Mouse (Mus musculus) CH12.LX (cell line): Measurements from ENCODE around the gene Dlx4. TPM values are rescaled to one million over a fixed set of nuclear protein-coding genes. Genes with fewer than 3 reads are reported as not detected.

ENCODE experiments used
- DNase-seq: peaks from one replicate; pipeline ENCODE4 v3.0.0-alpha.2; 2013; ENCODE audit errors: extremely low read depth
- H3K27ac ChIP-seq: 2 replicates; pipeline ENCODE4 v1.5.1; 2012; ENCODE audit warnings: low read depth, mild to moderate bottlenecking, control low read depth, moderate library complexity; ENCODE audit not compliant: insufficient read depth
- H3K27me3 ChIP-seq: replicated peaks from 2 replicates; pipeline ENCODE3; 2012; ENCODE audit warnings: inconsistent platforms
- H3K36me3 ChIP-seq, 2 experiments: replicated peaks in 1 of 2; 2 replicates each; pipeline versions ENCODE3 to v1.6.1; 2012; ENCODE audit warnings: inconsistent platforms in 1 of 2, low read length in 1 of 2, mild to moderate bottlenecking in 1 of 2, mixed read lengths in 1 of 2, moderate library complexity in 1 of 2; ENCODE audit not compliant: control insufficient read depth in 1 of 2, insufficient read depth in 1 of 2
- H3K4me1 ChIP-seq, 2 experiments: 2 replicates each; pipeline ENCODE4 v1.6.1; 2012; ENCODE audit warnings: inconsistent platforms in 1 of 2, moderate library complexity in 1 of 2; ENCODE audit not compliant: insufficient read depth in 2 of 2, control insufficient read depth in 1 of 2
- H3K4me2 ChIP-seq: 2 replicates; pipeline ENCODE4 v1.6.1; 2012; ENCODE audit warnings: low read depth, mild to moderate bottlenecking, control low read depth; ENCODE audit not compliant: poor library complexity, insufficient read depth, severe bottlenecking
- H3K4me3 ChIP-seq, 3 experiments: fragments of 150-350 bp in 1 of 3; sonication (generic) in 1 of 3; replicated peaks in 1 of 3; 2 replicates each; pipeline versions ENCODE3 to v1.5.1; 2011 to 2012; ENCODE audit warnings: low read depth in 2 of 3, low read length in 2 of 3, mild to moderate bottlenecking in 2 of 3, moderate library complexity in 2 of 3, control low read depth in 1 of 3, improper control_type of control experiment in 1 of 3, inconsistent platforms in 1 of 3, mixed read lengths in 1 of 3; ENCODE audit not compliant: poor library complexity in 1 of 3
- H3K79me2 ChIP-seq: replicated peaks from 2 replicates; pipeline ENCODE4 v1.6.1; 2012; ENCODE audit warnings: mild to moderate bottlenecking, moderate library complexity; ENCODE audit not compliant: control insufficient read depth, poor library complexity, insufficient read depth, severe bottlenecking; ENCODE audit errors: extremely low read depth
- H3K9ac ChIP-seq: 2 replicates; pipeline ENCODE4 v1.6.1; 2012; ENCODE audit warnings: low read depth, mild to moderate bottlenecking, control low read depth, moderate library complexity; ENCODE audit not compliant: insufficient read depth
- H3K9me3 ChIP-seq: replicated peaks from 2 replicates; pipeline ENCODE3; 2012; ENCODE audit warnings: low read length, inconsistent platforms, mixed read lengths
- CHD2 ChIP-seq: IDR thresholded peaks from 2 replicates; pipeline ENCODE4 v1.6.1; 2011; ENCODE audit warnings: low read length, improper control_type of control experiment
- CTCF ChIP-seq, 2 experiments: IDR thresholded peaks in 1 of 2; conservative IDR thresholded peaks in 1 of 2; 2 replicates each; pipeline ENCODE4 v1.5.1; 2011 to 2012; ENCODE audit warnings: low read depth in 2 of 2, low read length in 2 of 2, improper control_type of control experiment in 1 of 2, inconsistent platforms in 1 of 2, mild to moderate bottlenecking in 1 of 2, moderate library complexity in 1 of 2
- ETS1 ChIP-seq: conservative IDR thresholded peaks from 2 replicates; pipeline ENCODE4 v1.6.1; 2012; ENCODE audit warnings: low read depth, mild to moderate bottlenecking, inconsistent platforms, low read length, improper control_type of control experiment, moderate library complexity
- GABPA ChIP-seq: IDR thresholded peaks from 2 replicates; pipeline ENCODE4 v1.6.1; 2012; ENCODE audit warnings: low read depth, low read length, improper control_type of control experiment, inconsistent platforms; ENCODE audit not compliant: insufficient replicate concordance
- HCFC1 ChIP-seq: IDR thresholded peaks from 2 replicates; pipeline ENCODE4 v1.6.1; 2012; ENCODE audit warnings: low read depth, mild to moderate bottlenecking, inconsistent platforms, low read length, improper control_type of control experiment
- IRF4 ChIP-seq: IDR thresholded peaks from 2 replicates; pipeline ENCODE4 v1.6.1; 2014; ENCODE audit warnings: low read depth, mild to moderate bottlenecking, inconsistent platforms, low read length, improper control_type of control experiment
- JUND ChIP-seq: conservative IDR thresholded peaks from 2 replicates; pipeline ENCODE4 v1.6.1; 2011; ENCODE audit warnings: low read depth, low read length, improper control_type of control experiment
- KAT2A ChIP-seq: IDR thresholded peaks from 2 replicates; pipeline ENCODE4 v1.6.1; 2012; ENCODE audit warnings: low read length, improper control_type of control experiment, inconsistent platforms; ENCODE audit not compliant: insufficient replicate concordance
- MAFK ChIP-seq: IDR thresholded peaks from 2 replicates; pipeline ENCODE4 v1.6.1; 2011; ENCODE audit warnings: low read length, improper control_type of control experiment; ENCODE audit not compliant: insufficient replicate concordance
- MAX ChIP-seq: IDR thresholded peaks from 2 replicates; pipeline ENCODE4 v1.6.1; 2011; ENCODE audit warnings: low read length, improper control_type of control experiment
- MAZ ChIP-seq: IDR thresholded peaks from 2 replicates; pipeline ENCODE4 v1.6.1; 2012; ENCODE audit warnings: low read depth, mild to moderate bottlenecking, inconsistent platforms, low read length, improper control_type of control experiment, moderate library complexity
- MXI1 ChIP-seq: IDR thresholded peaks from 2 replicates; pipeline ENCODE4 v1.6.1; 2011; ENCODE audit warnings: mild to moderate bottlenecking, low read depth, low read length, improper control_type of control experiment
- MYC ChIP-seq: IDR thresholded peaks from 2 replicates; pipeline ENCODE4 v1.6.1; 2011; ENCODE audit warnings: low read depth, mild to moderate bottlenecking, improper control_type of control experiment, low read length
- NELFE ChIP-seq: IDR thresholded peaks from 2 replicates; pipeline ENCODE4 v1.6.1; 2011; ENCODE audit warnings: low read depth, low read length, improper control_type of control experiment
- NRF1 ChIP-seq: IDR thresholded peaks from 2 replicates; pipeline ENCODE4 v1.6.1; 2014; ENCODE audit warnings: low read depth, mild to moderate bottlenecking, inconsistent platforms, low read length, improper control_type of control experiment, moderate library complexity
- RAD21 ChIP-seq: IDR thresholded peaks from 2 replicates; pipeline ENCODE4 v1.6.1; 2011; ENCODE audit warnings: low read depth, mild to moderate bottlenecking, low read length, improper control_type of control experiment, moderate library complexity
- RCOR1 ChIP-seq: conservative IDR thresholded peaks from 2 replicates; pipeline ENCODE4 v1.6.1; 2012; ENCODE audit warnings: low read depth, mild to moderate bottlenecking, inconsistent platforms, low read length, improper control_type of control experiment
- SMC3 ChIP-seq: IDR thresholded peaks from 2 replicates; pipeline ENCODE4 v1.6.1; 2011; ENCODE audit warnings: low read depth, low read length, improper control_type of control experiment
- TBP ChIP-seq: conservative IDR thresholded peaks from 2 replicates; pipeline ENCODE4 v1.6.1; 2011; ENCODE audit warnings: low read depth, low read length, improper control_type of control experiment
- TCF12 ChIP-seq: IDR thresholded peaks from 2 replicates; pipeline ENCODE4 v1.6.1; 2014; ENCODE audit warnings: low read depth, mild to moderate bottlenecking, inconsistent platforms, low read length, improper control_type of control experiment
- USF1 ChIP-seq: IDR thresholded peaks from 2 replicates; pipeline ENCODE4 v1.6.1; 2014; ENCODE audit warnings: low read depth, mild to moderate bottlenecking, inconsistent platforms, low read length, improper control_type of control experiment
- USF2 ChIP-seq: conservative IDR thresholded peaks from 2 replicates; pipeline ENCODE4 v1.6.1; 2011; ENCODE audit warnings: low read depth, low read length, improper control_type of control experiment
- ZC3H11A ChIP-seq: IDR thresholded peaks from 2 replicates; pipeline ENCODE4 v1.6.1; 2012; ENCODE audit warnings: low read depth, mild to moderate bottlenecking, inconsistent platforms, low read length, improper control_type of control experiment
- ZMIZ1 ChIP-seq: IDR thresholded peaks from 2 replicates; pipeline ENCODE4 v1.6.1; 2012; ENCODE audit warnings: low read depth, mild to moderate bottlenecking, inconsistent platforms, low read length, improper control_type of control experiment
- ZNF384 ChIP-seq: IDR thresholded peaks from 2 replicates; pipeline ENCODE4 v1.6.1; 2012; ENCODE audit warnings: low read depth, low read length, improper control_type of control experiment, inconsistent platforms
- dilution Hi-C: fragments of 300-500 bp; cut with MboI; formaldehyde crosslinking; loops from 2 replicates; pipeline ENCODE4 v1.14.3; 2020; ENCODE audit warnings: low sequenced_read_pairs; ENCODE audit not compliant: extremely low pct_unique_long_range_greater_than_20kb, extremely low pct_ligation_motif_present
- in situ Hi-C: fragments of 300-500 bp; cut with MboI; formaldehyde crosslinking; loops from 3 replicates; pipeline ENCODE4 v1.14.3; 2019; ENCODE audit warnings: low sequenced_read_pairs, low pct_ligation_motif_present, low pct_unique_long_range_greater_than_20kb, mixed read lengths
- polyA plus RNA-seq: library from polyadenylated mRNA; unstranded; fragments of >175 nt; gene quantifications from 2 replicates; pipeline ENCODE4 v1.2.1, GENCODE M21; 2012; ENCODE audit warnings: low read depth; ENCODE audit not compliant: insufficient read length
- total RNA-seq, 2 experiments: library from RNA; depleted of rRNA; stranded (reverse); fragments of 300-350 nt in 1 of 2; fragments of >200 nt in 1 of 2; gene quantifications; 2 replicates each; pipeline ENCODE4 v1.2.3; 2012 to 2014

Dlx4 gene
- total and polyA plus RNA-seq, 3 experiments, result 0.25 TPM; not detected in 2

- Histone ChIP-seq H3K36me3 (no peaks in the 10 kb centered on the region), H3K4me1 (peaks cover 0 to 9% of the 10 kb centered on the region in 2 experiments; a peak in 2 of 4 replicates), H3K79me2 (no peaks in the 10 kb centered on the region), H3K27me3 (peaks cover 85% of the 10 kb centered on the region), H3K9me3 (no peaks in the 10 kb centered on the region), H3K27ac (no peak overlapping the region), H3K9ac (no peak overlapping the region), H3K4me2 (no peak overlapping the region), H3K4me3 (no peak overlapping the region)
- in situ Hi-C loops (no loop called here), dilution Hi-C loops (no loop called here)
- TF ChIP-seq TBP (no peak), CTCF (conservative IDR thresholded peaks at IDR 0.05 in 1 of 2, IDR thresholded peaks at IDR 0.05 in 1 of 2; ENCODE audit: low read depth in 2 of 2, low read length in 2 of 2) (no peak), MYC (no peak), IRF4 (peak; percentile 62), MAFK (no peak)
- no peak for DNase-seq
Measured at GRCm38 (mm10) chr11:95165857-95166256, 19.8 kb upstream of the Dlx4 start.

- Histone ChIP-seq H3K4me1 (peaks cover 14 to 21% of the 10 kb centered on the region in 2 experiments), H3K27ac (no peak overlapping the region), H3K9me3 (no peaks in the 10 kb centered on the region), H3K27me3 (peaks cover 63% of the 10 kb centered on the region), H3K4me2 (no peak overlapping the region), H3K79me2 (no peaks in the 10 kb centered on the region), H3K4me3 (no peak overlapping the region), H3K9ac (no peak overlapping the region), H3K36me3 (no peaks in the 10 kb centered on the region)
- dilution Hi-C loops (no loop called here), in situ Hi-C loops (no loop called here)
- TF ChIP-seq JUND, result no peak
- no peak for TF ChIP-seq RCOR1
- no peak for TF ChIP-seq ZC3H11A
- TF ChIP-seq ZNF384, result no peak
- TF ChIP-seq MAZ, result no peak
- no peak for TF ChIP-seq NELFE
- TF ChIP-seq USF2, result no peak
- DNase-seq, result no peak
Measured at GRCm38 (mm10) chr11:95161708-95162107, 15.6 kb upstream of the Dlx4 start.

- DNase-seq, result peak; percentile 24
Measured at GRCm38 (mm10) chr11:95160693-95161092, 14.6 kb upstream of the Dlx4 start.

More at GRCm38 (mm10) chr11:95160693-95161092, 14.6 kb upstream of the Dlx4 start:
- in situ Hi-C loops (no loop called here), dilution Hi-C loops (no loop called here)
- no peaks in the 10 kb centered on the region for H3K9me3 ChIP-seq
- TF ChIP-seq ZMIZ1 (no peak), NRF1 (no peak), ZC3H11A (no peak), TCF12 (no peak), JUND (no peak), GABPA (no peak), MAFK (no peak), RAD21 (peak; percentile 46), CHD2 (no peak), HCFC1 (no peak), MYC (no peak), ZNF384 (no peak), IRF4 (no peak), MAX (no peak), KAT2A (no peak), USF1 (no peak), CTCF (conservative IDR thresholded peaks at IDR 0.05 in 1 of 2, IDR thresholded peaks at IDR 0.05 in 1 of 2; ENCODE audit: low read depth in 2 of 2, low read length in 2 of 2) (peak in 1 of 2 experiments; percentile 67; a peak in 2 of 4 replicates), SMC3 (peak; percentile 43), ETS1 (no peak), MXI1 (no peak)
- no peak overlapping the region for H3K4me3 ChIP-seq
- H3K4me2 ChIP-seq, result no peak overlapping the region
- peaks cover 14 to 17% of the 10 kb centered on the region in 2 experiments for H3K4me1 ChIP-seq
- no peaks in the 10 kb centered on the region for H3K36me3 ChIP-seq
- H3K79me2 ChIP-seq, result no peaks in the 10 kb centered on the region
- H3K27me3 ChIP-seq, result peaks cover 62% of the 10 kb centered on the region
- no peak overlapping the region for H3K27ac ChIP-seq
- no peak overlapping the region for H3K9ac ChIP-seq
